Mouse (Mus musculus) G1E (cell line): ENCODE data around the gene Cpeb4.

ENCODE experiments used
- CTCF ChIP-seq: IDR thresholded peaks from 2 replicates; pipeline ENCODE4 v1.5.1; 2012; ENCODE audit warnings: low read depth, low read length, inconsistent platforms, mixed read lengths
- GATA1 ChIP-seq: IDR thresholded peaks from 2 replicates; pipeline ENCODE4 v1.6.1; 2012; ENCODE audit warnings: borderline replicate concordance, low read length, inconsistent platforms, mixed read lengths
- POLR2AphosphoS5 ChIP-seq: IDR thresholded peaks from 2 replicates; pipeline ENCODE4 v1.6.1; 2012; ENCODE audit warnings: low read depth, low read length, inconsistent platforms; ENCODE audit not compliant: insufficient replicate concordance

DNA sequence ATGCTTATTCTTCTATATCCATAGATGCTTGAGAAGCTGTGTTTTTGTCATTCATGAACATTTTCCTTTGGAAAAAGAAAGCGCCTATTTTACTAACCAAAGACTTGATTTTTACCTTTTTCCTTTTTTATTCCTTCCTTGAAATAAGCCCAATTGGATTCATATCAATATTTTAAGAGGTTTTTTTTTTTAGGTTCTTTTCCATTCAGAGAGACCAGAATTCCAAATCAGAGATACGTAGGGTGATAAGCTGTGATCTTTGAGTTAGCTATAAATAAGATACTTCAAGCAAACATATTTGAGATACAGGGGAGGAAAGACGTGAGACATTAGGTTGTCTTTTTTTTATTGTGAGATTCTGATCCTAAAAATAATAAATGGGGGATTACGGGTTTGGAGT lies at the start of gene Cpeb4:
- no peak for TF ChIP-seq CTCF
- no peak for TF ChIP-seq GATA1
- TF ChIP-seq POLR2AphosphoS5 = no peak
